Mouse (Mus musculus): ENCODE data around the gene Mtmr14. TPM values are rescaled to one million over a fixed set of nuclear protein-coding genes. Genes with fewer than 3 reads are reported as not detected.

Gene Mtmr14
- polyA plus RNA-seq, 1 experiment, result 82.9 TPM

DNA sequence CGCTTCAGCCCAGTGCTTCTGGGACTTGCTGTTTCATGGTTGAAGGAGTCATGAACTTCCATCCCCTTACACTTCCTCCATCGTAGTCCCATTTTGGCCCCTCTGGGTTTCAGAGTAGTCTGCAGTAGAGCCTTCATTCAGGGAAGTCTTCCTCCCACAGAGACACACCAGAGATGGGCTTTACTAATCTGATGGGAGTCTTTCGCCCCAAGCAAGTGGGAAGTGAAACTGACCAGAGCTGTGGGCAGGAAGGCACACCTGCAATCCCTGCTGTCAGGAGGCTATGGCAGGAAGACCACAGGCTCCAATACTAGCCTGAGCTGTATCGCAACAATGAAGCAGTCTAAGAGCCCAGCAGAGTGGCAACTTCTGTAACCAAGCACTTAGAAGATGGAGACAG is 11.8 kb upstream of the Mtmr14 start:
- Histone ChIP-seq H3K27ac (ENCODE audit: control insufficient read depth, insufficient read depth, low read length) (no peak overlapping the region), H3K27me3 (ENCODE audit: control insufficient read depth, insufficient read depth, low read length) (no peaks in the 10 kb centered on the region), H3K36me3 (ENCODE audit: control insufficient read depth, insufficient read depth, low read length) (no peaks in the 10 kb centered on the region), H3K4me1 (replicated peaks; ENCODE audit: control insufficient read depth, insufficient read depth, low read length) (no peaks in the 10 kb centered on the region), H3K4me3 (ENCODE audit: control insufficient read depth, insufficient read depth, low read length) (no peak overlapping the region)
- TF ChIP-seq CTCF (IDR thresholded peaks at IDR 0.05; ENCODE audit: borderline replicate concordance, control insufficient read depth, extremely low read depth, insufficient read depth, low read length, poor library complexity) (no peak), POLR2A (IDR thresholded peaks at IDR 0.05; ENCODE audit: control insufficient read depth, extremely low read depth, insufficient read depth, low read length, poor library complexity) (no peak)
- DNase-seq, result no peak
- 20% methylated on average over 4 of the region's 4 CpGs for WGBS

DNA sequence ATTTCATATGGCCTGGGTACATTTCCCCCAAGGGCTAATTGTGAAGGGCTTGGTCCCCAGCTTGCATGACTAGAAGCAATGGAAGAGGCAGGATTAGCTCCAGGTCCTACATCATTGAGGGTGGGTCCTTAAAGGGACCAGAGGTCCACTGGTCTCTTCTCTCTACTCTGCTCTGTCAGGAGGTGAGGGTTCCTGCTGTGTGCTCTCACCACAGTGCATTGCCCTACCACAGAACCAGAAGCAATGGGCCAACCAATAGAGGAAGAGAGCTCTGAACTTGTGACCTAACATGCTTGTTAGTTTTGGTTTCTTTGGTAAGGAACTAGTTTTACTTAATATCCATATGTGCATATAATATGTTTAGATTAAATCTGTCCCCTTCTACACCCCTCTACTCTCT is 10.9 kb upstream of the Mtmr14 start:
- no peaks in the 10 kb centered on the region for H3K4me1 ChIP-seq (replicated peaks; ENCODE audit: control insufficient read depth, insufficient read depth, low read length)
- H3K36me3 ChIP-seq (ENCODE audit: control insufficient read depth, insufficient read depth, low read length), result no peaks in the 10 kb centered on the region
- H3K27ac ChIP-seq (ENCODE audit: control insufficient read depth, insufficient read depth, low read length), result no peak overlapping the region
- no peak for DNase-seq
- no peaks in the 10 kb centered on the region for H3K27me3 ChIP-seq (ENCODE audit: control insufficient read depth, insufficient read depth, low read length)
- no peak overlapping the region for H3K4me3 ChIP-seq (ENCODE audit: control insufficient read depth, insufficient read depth, low read length)
- TF ChIP-seq CTCF (IDR thresholded peaks at IDR 0.05; ENCODE audit: borderline replicate concordance, control insufficient read depth, extremely low read depth, insufficient read depth, low read length, poor library complexity), result no peak
- TF ChIP-seq POLR2A (IDR thresholded peaks at IDR 0.05; ENCODE audit: control insufficient read depth, extremely low read depth, insufficient read depth, low read length, poor library complexity), result no peak

DNA sequence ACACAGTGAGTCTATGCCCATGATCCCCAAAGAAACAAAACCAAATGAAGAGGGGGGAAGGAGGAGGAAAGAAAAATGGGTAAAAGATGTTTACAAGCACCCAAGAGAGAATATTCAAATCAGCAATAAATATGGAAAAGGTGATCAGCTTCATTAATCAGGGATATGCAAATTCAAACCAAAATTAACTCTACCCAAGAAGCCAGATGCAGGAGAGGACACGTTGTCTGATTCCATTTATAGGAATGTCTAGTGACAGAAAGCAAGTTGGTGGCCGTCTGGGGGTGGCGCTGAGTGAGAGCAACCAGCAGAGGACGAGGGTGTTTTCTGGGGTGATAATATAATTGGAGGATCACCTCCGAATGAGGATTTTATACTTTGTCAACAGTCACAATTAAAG is 2.5 kb upstream of the Mtmr14 start:
- DNase-seq, result no peak
- TF ChIP-seq POLR2A (IDR thresholded peaks at IDR 0.05; ENCODE audit: control insufficient read depth, extremely low read depth, insufficient read depth, low read length, poor library complexity) (no peak), CTCF (IDR thresholded peaks at IDR 0.05; ENCODE audit: borderline replicate concordance, control insufficient read depth, extremely low read depth, insufficient read depth, low read length, poor library complexity) (no peak)
- 88% methylated on average over 5 of the region's 5 CpGs for WGBS
- Histone ChIP-seq H3K27ac (ENCODE audit: control insufficient read depth, insufficient read depth, low read length) (no peak overlapping the region), H3K36me3 (ENCODE audit: control insufficient read depth, insufficient read depth, low read length) (peaks cover 2% of the 10 kb centered on the region), H3K27me3 (ENCODE audit: control insufficient read depth, insufficient read depth, low read length) (no peaks in the 10 kb centered on the region), H3K4me1 (replicated peaks; ENCODE audit: control insufficient read depth, insufficient read depth, low read length) (peaks cover 6% of the 10 kb centered on the region), H3K4me3 (ENCODE audit: control insufficient read depth, insufficient read depth, low read length) (no peak overlapping the region)

DNA sequence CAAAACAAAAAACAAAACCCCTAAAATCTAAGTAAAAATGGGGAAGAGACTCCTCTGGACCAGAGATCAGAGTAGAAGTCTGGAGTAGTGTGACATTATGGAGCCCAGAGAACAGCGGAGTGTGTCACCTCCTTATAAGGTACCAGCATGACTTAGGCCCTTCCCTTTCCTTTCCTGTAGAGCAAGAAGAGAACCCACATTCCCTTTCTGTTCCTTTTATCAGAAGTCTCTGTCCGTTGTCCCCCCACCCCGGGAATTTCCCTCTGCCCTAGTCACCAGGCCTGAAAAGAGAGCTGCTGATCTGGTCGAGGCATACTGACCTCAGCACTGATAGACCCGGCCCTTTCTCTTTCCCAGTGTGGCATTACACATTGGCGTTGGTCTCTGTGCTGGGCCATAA is 799 bp downstream of the Mtmr14 start:
- DNase-seq, result peak; percentile 15
- 2% methylated on average over 6 of the region's 6 CpGs for WGBS

DNA sequence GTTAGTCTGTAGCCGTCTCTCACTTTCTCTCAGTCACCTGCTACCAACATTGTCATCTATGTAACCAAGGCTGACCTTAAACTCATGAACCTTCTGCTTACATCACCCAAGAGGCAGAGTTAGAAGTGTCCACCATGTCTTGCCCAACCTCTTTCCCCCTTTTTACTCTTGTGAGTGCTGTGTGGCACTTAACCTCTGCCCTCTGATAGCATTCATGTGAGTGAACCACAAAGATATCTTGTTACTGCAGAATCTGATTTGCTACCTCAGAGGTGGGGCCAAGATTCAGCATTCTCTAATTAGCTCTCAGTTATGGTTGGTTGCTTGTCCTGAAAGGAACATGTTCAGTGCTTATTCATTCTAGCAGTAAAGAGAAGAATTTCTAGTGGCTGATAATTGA is 5.1 kb downstream of the Mtmr14 start:
- WGBS, result 95% methylated on average over 1 of the region's 1 CpGs
- Histone ChIP-seq H3K4me1 (replicated peaks; ENCODE audit: control insufficient read depth, insufficient read depth, low read length) (peaks cover 6% of the 10 kb centered on the region), H3K27ac (ENCODE audit: control insufficient read depth, insufficient read depth, low read length) (no peak overlapping the region), H3K36me3 (ENCODE audit: control insufficient read depth, insufficient read depth, low read length) (peaks cover 23% of the 10 kb centered on the region), H3K4me3 (ENCODE audit: control insufficient read depth, insufficient read depth, low read length) (no peak overlapping the region), H3K27me3 (ENCODE audit: control insufficient read depth, insufficient read depth, low read length) (no peaks in the 10 kb centered on the region)
- TF ChIP-seq POLR2A (IDR thresholded peaks at IDR 0.05; ENCODE audit: control insufficient read depth, extremely low read depth, insufficient read depth, low read length, poor library complexity) (no peak), CTCF (IDR thresholded peaks at IDR 0.05; ENCODE audit: borderline replicate concordance, control insufficient read depth, extremely low read depth, insufficient read depth, low read length, poor library complexity) (no peak)
- DNase-seq, result no peak

More for the DNA sequence above, 799 bp downstream of the Mtmr14 start:
- H3K27me3 ChIP-seq (ENCODE audit: control insufficient read depth, insufficient read depth, low read length), result no peaks in the 10 kb centered on the region
- peaks cover 9% of the 10 kb centered on the region for H3K36me3 ChIP-seq (ENCODE audit: control insufficient read depth, insufficient read depth, low read length)
- peaks cover 6% of the 10 kb centered on the region for H3K4me1 ChIP-seq (replicated peaks; ENCODE audit: control insufficient read depth, insufficient read depth, low read length)
- H3K27ac ChIP-seq (ENCODE audit: control insufficient read depth, insufficient read depth, low read length), result no peak overlapping the region
- TF ChIP-seq POLR2A (IDR thresholded peaks at IDR 0.05; ENCODE audit: control insufficient read depth, extremely low read depth, insufficient read depth, low read length, poor library complexity), result no peak
- TF ChIP-seq CTCF (IDR thresholded peaks at IDR 0.05; ENCODE audit: borderline replicate concordance, control insufficient read depth, extremely low read depth, insufficient read depth, low read length, poor library complexity), result no peak
- peak overlapping the region; percentile 94 for H3K4me3 ChIP-seq (ENCODE audit: control insufficient read depth, insufficient read depth, low read length)

DNA sequence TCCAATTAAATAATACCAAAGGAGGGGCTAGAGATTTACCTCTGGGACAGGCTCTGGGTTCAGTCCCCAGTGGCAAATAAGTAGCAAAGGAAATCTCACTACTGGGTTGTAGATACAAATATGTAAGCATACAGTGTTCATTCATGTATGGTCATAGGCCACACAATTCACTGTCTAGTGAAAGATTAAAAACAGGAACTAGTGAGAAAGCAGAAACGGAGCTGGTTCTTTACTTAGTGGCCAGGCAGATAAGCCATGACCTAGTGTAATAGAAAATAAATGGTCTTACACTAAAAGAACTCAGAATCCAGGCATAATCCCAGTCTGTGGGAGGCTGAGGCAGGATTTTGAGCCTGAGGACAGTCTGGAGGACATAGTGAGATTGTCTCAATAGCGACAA is 7.9 kb downstream of the Mtmr14 start:
- no peak overlapping the region for H3K27ac ChIP-seq (ENCODE audit: control insufficient read depth, insufficient read depth, low read length)
- TF ChIP-seq POLR2A (IDR thresholded peaks at IDR 0.05; ENCODE audit: control insufficient read depth, extremely low read depth, insufficient read depth, low read length, poor library complexity) (no peak), CTCF (IDR thresholded peaks at IDR 0.05; ENCODE audit: borderline replicate concordance, control insufficient read depth, extremely low read depth, insufficient read depth, low read length, poor library complexity) (no peak)
- no peak for DNase-seq
- no peak overlapping the region for H3K4me3 ChIP-seq (ENCODE audit: control insufficient read depth, insufficient read depth, low read length)
- no peaks in the 10 kb centered on the region for H3K4me1 ChIP-seq (replicated peaks; ENCODE audit: control insufficient read depth, insufficient read depth, low read length)
- H3K27me3 ChIP-seq (ENCODE audit: control insufficient read depth, insufficient read depth, low read length), result no peaks in the 10 kb centered on the region
- peaks cover 33% of the 10 kb centered on the region for H3K36me3 ChIP-seq (ENCODE audit: control insufficient read depth, insufficient read depth, low read length)
- WGBS, result 67% methylated on average over 2 of the region's 2 CpGs

DNA sequence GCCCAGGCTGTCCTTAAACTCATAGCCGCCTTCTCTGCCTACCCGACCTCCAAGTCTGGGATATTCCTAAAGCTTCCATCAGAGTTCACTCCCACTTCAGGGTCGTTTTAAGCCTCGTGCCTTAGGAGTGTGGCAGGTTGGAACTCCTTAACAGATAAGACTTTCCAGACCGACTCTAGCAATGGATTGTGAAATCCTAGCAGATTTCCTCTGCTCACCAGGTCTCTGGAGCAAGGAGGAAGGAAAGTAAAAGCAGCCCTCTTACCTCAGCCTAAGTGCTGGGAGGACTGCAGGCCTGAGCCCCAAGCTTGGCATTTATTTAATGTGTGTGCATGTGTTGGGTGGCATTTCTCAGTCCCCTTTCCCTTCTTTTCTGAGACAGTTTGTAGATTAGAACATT is 13.1 kb downstream of the Mtmr14 start:
- H3K36me3 ChIP-seq (ENCODE audit: control insufficient read depth, insufficient read depth, low read length), result peaks cover 45% of the 10 kb centered on the region
- no peak for TF ChIP-seq POLR2A (IDR thresholded peaks at IDR 0.05; ENCODE audit: control insufficient read depth, extremely low read depth, insufficient read depth, low read length, poor library complexity)
- TF ChIP-seq CTCF (IDR thresholded peaks at IDR 0.05; ENCODE audit: borderline replicate concordance, control insufficient read depth, extremely low read depth, insufficient read depth, low read length, poor library complexity), result no peak
- H3K4me3 ChIP-seq (ENCODE audit: control insufficient read depth, insufficient read depth, low read length), result no peak overlapping the region
- no peak for DNase-seq
- no peaks in the 10 kb centered on the region for H3K4me1 ChIP-seq (replicated peaks; ENCODE audit: control insufficient read depth, insufficient read depth, low read length)
- H3K27me3 ChIP-seq (ENCODE audit: control insufficient read depth, insufficient read depth, low read length), result no peaks in the 10 kb centered on the region
- no peak overlapping the region for H3K27ac ChIP-seq (ENCODE audit: control insufficient read depth, insufficient read depth, low read length)
- WGBS, result 94% methylated on average over 5 of the region's 5 CpGs

All from thymus, adult 2 months (tissue).